Mouse (Mus musculus): ENCODE data around the gene Gm45337. TPM values are rescaled to one million over a fixed set of nuclear protein-coding genes. Genes with fewer than 3 reads are reported as not detected.

Gene Gm45337
- total RNA-seq (2023): not detected

DNA sequence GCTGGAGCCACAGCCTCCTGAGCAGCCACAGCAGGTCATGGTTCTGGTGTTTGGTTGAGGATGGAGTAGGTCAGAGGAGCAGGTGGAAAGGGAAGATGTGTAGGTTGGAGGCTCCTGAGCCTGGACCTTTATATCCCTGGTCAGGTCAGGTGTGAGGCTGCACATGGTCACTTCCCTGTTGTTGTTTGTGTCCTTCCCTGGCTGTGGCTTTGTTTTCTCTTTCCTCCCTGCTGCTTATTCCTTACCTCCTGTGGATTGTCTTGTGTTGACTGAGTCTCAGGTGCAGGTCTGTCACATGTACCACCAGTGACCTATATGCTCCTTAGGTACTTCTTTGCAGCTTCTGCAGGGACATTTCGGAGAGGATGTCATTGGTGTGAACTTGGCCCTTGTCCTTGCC lies at the start of gene Gm45337:
Gm45337 (minus strand) TSS at position 101 of the 400 bp plus-strand sequence.

DNA sequence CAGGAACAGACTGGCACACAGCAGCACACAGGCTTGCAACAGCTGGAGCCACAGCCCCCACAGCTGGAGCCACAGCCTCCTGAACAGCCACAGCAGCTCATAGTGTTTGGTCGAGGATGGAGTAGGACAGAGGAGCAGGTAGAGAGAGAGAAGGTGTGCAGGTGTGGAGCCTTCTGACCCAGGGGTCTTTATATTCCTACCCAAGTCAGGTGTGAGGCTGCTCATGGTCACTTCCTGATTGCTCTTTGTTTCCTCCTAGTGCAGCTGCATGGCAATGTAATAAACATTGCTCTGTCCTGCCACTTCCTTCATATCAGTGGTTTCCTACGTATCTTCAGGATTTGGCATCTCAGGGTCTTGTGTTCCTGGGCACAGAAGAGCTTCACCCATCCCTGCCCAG lies 45.9 kb upstream of the Gm45337 start, which contains the start of gene Gm10153:
Gm10153 (minus strand) TSS at position 101 of the 400 bp plus-strand sequence.

DNA sequence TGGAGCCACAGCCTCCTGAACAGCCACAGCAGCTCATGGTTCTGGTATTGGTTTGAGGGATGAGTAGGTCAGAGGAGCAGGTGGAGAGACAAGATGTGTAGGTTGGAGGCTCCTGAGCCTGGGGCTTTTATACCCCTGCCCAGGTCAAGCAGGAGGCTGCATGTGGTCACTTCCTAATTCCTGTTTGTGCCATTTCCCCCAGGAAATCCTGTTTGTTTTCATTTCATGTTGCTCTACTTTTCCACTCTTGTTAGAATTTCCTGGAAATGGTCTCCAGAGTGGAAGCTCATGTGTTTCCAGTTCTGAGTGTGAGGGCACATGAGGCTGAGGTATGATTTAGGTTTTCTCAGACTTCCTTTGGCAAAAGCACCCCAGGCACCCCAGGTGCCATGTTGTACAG lies 31.5 kb upstream of the Gm45337 start, which contains the start of gene Krtap5-2:
Krtap5-2 (minus strand) TSS at position 101 of the 400 bp plus-strand sequence.

DNA sequence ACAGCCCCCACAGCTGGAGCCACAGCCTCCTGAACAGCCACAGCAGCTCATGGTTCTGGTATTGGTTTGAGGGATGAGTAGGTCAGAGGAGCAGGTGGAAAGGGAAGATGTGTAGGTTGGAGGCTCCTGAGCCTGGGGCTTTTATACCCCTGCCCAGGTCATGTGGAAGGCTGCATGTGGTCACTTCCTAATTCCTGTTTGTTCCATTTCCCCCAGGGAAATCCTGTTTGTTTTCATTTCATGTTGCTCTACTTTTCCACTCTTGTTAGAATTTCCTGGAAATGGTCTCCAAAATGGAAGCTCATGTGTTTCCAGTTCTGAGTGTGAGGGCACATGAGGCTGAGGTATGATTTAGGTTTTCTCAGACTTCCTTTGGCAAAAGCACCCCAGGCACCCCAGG lies 21.2 kb upstream of the Gm45337 start, which contains the start of gene Gm4553:
Gm4553 (minus strand) TSS at position 101 of the 400 bp plus-strand sequence.

DNA sequence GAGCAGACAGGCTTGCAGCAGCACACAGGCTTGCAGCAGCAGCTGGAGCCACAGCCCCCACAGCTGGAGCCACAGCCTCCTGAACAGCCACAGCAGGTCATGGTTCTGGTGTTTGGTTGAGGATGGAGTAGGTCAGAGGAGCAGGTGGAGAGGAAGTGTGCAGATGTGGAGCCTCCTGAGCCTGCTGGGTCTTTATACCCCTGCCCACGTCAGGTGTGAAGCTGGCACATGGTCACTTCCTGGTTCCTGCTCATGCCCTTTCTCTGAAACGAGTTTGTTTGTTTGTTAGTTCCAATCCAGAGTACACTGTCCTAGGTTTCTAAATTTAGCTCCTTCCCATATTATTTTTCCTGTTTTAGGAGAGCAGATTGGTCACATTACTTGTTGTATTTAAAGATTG lies 12.6 kb upstream of the Gm45337 start, which contains the start of gene Gm29735:
Gm29735 (minus strand) TSS at position 101 of the 400 bp plus-strand sequence.

DNA sequence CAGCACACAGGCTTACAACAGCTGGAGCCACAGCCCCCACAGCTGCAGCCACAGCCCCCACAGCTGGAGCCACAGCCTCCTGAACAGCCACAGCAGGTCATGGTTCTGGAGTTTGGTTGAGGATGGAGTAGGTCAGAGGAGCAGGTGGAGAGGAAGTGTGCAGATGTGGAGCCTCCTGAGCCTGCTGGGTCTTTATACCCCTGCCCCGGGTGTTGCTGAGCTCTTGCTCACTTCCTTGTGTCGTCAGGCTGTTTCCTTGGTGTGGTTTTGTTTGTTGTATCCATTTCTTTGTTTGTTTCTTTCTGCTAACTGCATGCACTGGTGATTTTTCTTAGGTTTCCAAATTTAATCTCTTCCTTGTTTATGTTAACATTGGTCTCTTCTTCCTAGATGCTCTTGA lies 8.5 kb downstream of the Gm45337 start, which contains the start of gene Gm39115:
Gm39115 (minus strand) TSS at position 101 of the 400 bp plus-strand sequence.

DNA sequence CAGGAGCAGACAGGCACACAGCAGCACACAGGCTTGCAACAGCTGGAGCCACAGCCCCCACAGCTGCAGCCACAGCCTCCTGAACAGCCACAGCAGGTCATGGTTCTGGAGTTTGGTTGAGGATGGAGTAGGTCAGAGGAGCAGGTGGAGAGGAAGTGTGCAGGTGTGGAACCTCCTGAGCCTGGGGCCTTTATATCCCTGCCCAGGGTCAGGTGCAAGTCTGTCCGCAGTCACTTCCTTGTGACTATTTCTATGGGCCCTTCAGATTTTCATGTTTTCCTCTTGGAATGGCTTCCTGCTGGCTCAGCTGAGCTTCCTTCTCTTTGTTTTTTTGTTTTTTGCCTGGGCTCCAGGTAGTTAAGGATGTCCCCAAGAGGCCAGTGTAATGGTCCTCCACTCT lies 23.8 kb downstream of the Gm45337 start, which contains the start of gene Gm45618:
Gm45618 (minus strand) TSS at position 101 of the 400 bp plus-strand sequence.

DNA sequence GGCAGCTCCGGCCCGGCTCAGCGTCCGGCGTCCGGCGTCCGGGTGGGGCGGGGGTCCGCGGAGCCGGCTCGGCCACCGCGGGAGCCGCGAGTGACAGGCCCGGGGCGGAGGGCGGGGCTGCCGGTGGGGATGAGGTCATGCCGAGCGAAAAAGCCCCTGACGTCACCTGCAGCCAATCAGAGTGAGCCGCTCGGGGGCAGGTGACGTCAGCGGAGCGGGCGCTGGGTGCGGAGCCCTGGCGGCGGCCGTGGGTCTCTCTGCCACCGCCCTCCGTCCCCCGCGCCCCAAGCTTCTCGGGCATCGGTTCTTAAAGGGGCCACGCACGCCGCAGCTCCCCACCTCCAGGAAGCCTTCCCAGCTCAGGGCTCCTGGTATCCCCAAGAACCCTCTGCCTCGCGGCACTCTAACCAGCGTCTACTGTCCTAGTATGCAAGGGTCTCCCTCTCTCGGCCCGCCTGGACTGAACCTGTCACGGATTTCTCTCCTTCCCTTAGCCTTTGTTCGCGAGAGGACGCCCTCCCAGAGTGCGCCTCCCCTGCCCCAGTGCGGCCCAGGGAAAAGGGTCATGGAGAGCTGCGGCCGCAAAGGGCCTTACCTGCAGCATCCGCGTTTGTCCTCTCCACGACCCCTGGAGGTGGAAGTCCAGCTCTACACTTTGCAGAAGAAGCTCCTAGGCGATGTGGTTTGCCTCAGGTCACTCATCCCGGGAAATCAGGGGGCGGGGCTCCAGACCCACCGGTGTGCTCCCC lies 49.0 kb downstream of the Gm45337 start, which contains the start of gene Dusp8:
Dusp8 (minus strand) TSS at position 661 of the 749 bp plus-strand sequence.

Other genes starting within 250 kb of the Gm45337 start
- gene Tollip, start 226.1 kb downstream of the Gm45337 start, total RNA-seq (2023): 10 to 100 TPM; 54.5 to 59.5 TPM
- gene Brsk2, start 194.9 kb downstream of the Gm45337 start, total RNA-seq (2023): not detected
- 10 to 100 TPM; 51.1 to 64.6 TPM for gene Mob2, start 83.5 kb downstream of the Gm45337 start, total RNA-seq (2023)
- 1 to 10 TPM in 1 of 2 experiments, under 1 TPM in 1; 0.44 to 1.4 TPM for gene Dusp8, start 48.8 kb downstream of the Gm45337 start, total RNA-seq (2023)
- gene Gm45618, start 23.9 kb downstream of the Gm45337 start, total RNA-seq (2023): not detected
- gene Gm39115, start 8.6 kb downstream of the Gm45337 start, total RNA-seq (2023): not detected
- gene Gm29735, start 12.5 kb upstream of the Gm45337 start, total RNA-seq (2023): not detected
- gene Gm4553, start 21.1 kb upstream of the Gm45337 start, total RNA-seq (2023): not detected
- gene Krtap5-2, start 31.4 kb upstream of the Gm45337 start, total RNA-seq (2023): not detected
- gene Gm10153, start 45.8 kb upstream of the Gm45337 start, total RNA-seq (2023): not detected
- gene Krtap5-3, start 56.8 kb upstream of the Gm45337 start, total RNA-seq (2023): not detected
- not detected for gene Gm7579, start 67.3 kb upstream of the Gm45337 start, total RNA-seq (2023)
- not detected for gene Krtap5-5, start 85.4 kb upstream of the Gm45337 start, total RNA-seq (2023)
- not detected for gene Gm40460, start 96.5 kb upstream of the Gm45337 start, total RNA-seq (2023)
- gene Gm2431, start 113.7 kb upstream of the Gm45337 start, total RNA-seq (2023): not detected
- not detected for gene Gm4559, start 129.8 kb upstream of the Gm45337 start, total RNA-seq (2023)
- not detected for gene Krtap5-1, start 152.5 kb upstream of the Gm45337 start, total RNA-seq (2023)
- gene Krtap5-4, start 158.9 kb upstream of the Gm45337 start, total RNA-seq (2023): not detected
- 10 to 100 TPM; 17.0 to 21.9 TPM for gene Ifitm10, start 229.1 kb upstream of the Gm45337 start, total RNA-seq (2023)
- gene Gm49369, start 238.1 kb upstream of the Gm45337 start, total RNA-seq (2023): 10 to 100 TPM in 1 of 2 experiments, 1 to 10 TPM in 1; 2.6 to 11.5 TPM
- 100 to 1,000 TPM; 244 to 275 TPM for gene Ctsd, start 243.4 kb upstream of the Gm45337 start, total RNA-seq (2023)